Mouse (Mus musculus): ENCODE results near the gene Nkap. TPM values are rescaled to one million over a fixed set of nuclear protein-coding genes. Genes with fewer than 3 reads are reported as not detected.
"Not testable (repeated sequence)": the region's sequence is repeated elsewhere in the genome, so short reads cannot be mapped to it uniquely, and the experiment has no call there.

Gene Nkap
- polyA plus RNA-seq (2016; fragmentation: Nextera tagmentation; extraction: Ambion mirVana) = 15.6 and 19.4 TPM in 2 replicates

GRCm38 (mm10) chrX:37126671-37127358 is at the start of gene Nkap:
Gene Nkap, plus strand, starts transcription at chrX:37126795.
- Histone ChIP-seq H3K4me1 (replicated peaks) (peaks cover 10% of the 10 kb centered on the region), H3K36me3 (peaks cover 5% of the 10 kb centered on the region; the same call in 1 of the 2 replicates), H3K4me3 (peak within 1 kb of the TSS; percentile 70), H3K9me3 (no peaks in the 10 kb centered on the region; the same call in 1 of the 2 replicates), H3K27ac (peak within 1 kb of the TSS; percentile 91), H3K27me3 (ENCODE audit: insufficient read depth, poor library complexity, severe bottlenecking) (no peaks in the 10 kb centered on the region)
- peak; percentile 71 for DNase-seq (ENCODE audit: low spot score)
- 14% methylated on average over 58 of the region's 58 CpGs for WGBS

GRCm38 (mm10) chrX:37080345-37080744 is 46.2 kb upstream of the Nkap start:
- 73% methylated on average over 4 of the region's 4 CpGs for WGBS
- not testable (repeated sequence) for H3K4me3 ChIP-seq; H3K9me3 ChIP-seq; H3K27ac ChIP-seq; H3K27me3 ChIP-seq (ENCODE audit: insufficient read depth, poor library complexity, severe bottlenecking); H3K4me1 ChIP-seq (replicated peaks); DNase-seq (ENCODE audit: low spot score)
- H3K36me3 ChIP-seq = peaks cover 31% of the 10 kb centered on the region

GRCm38 (mm10) chrX:37081194-37081593 is 45.4 kb upstream of the Nkap start:
- DNase-seq (ENCODE audit: low spot score) = no peak
- Histone ChIP-seq H3K27me3 (ENCODE audit: insufficient read depth, poor library complexity, severe bottlenecking) (no peaks in the 10 kb centered on the region), H3K9me3 (no peaks in the 10 kb centered on the region), H3K27ac (no peak overlapping the region), H3K4me1 (replicated peaks) (0 out of 2 replicates have a peak, but pooled peaks cover 4% of the 10 kb centered on the region), H3K4me3 (no peak overlapping the region), H3K36me3 (peaks cover 31% of the 10 kb centered on the region)
- 63% methylated on average over 6 of the region's 6 CpGs for whole genome bisulfite sequencing

GRCm38 (mm10) chrX:37084318-37084926 is 42.2 kb upstream of the Nkap start:
- Histone ChIP-seq H3K4me1 (replicated peaks) (0 out of 2 replicates have a peak, but pooled peaks cover 4% of the 10 kb centered on the region), H3K4me3 (peak overlapping the region; percentile 66), H3K9me3 (no peaks in the 10 kb centered on the region), H3K27ac (peak overlapping the region; percentile 91), H3K36me3 (peaks cover 31% of the 10 kb centered on the region), H3K27me3 (ENCODE audit: insufficient read depth, poor library complexity, severe bottlenecking) (no peaks in the 10 kb centered on the region)
- WGBS = 18% methylated on average over 19 of the region's 19 CpGs
- DNase-seq (ENCODE audit: low spot score) = peak; percentile 15

- no peaks in the 10 kb centered on the region for H3K27me3 ChIP-seq (ENCODE audit: insufficient read depth, poor library complexity, severe bottlenecking)
- 13% methylated on average over 38 of the region's 38 CpGs for WGBS
- H3K4me1 ChIP-seq (replicated peaks) = 0 out of 2 replicates have a peak, but pooled peaks cover 4% of the 10 kb centered on the region
- peaks cover 31% of the 10 kb centered on the region for H3K36me3 ChIP-seq
- DNase-seq (ENCODE audit: low spot score) = peak; percentile 84
- peak within 1 kb of the TSS; percentile 66 for H3K4me3 ChIP-seq
- H3K9me3 ChIP-seq = no peaks in the 10 kb centered on the region
- H3K27ac ChIP-seq = peak within 1 kb of the TSS; percentile 91
These were observed 41.5 kb upstream of the Nkap start, which contains the start of gene Rpl39 for GRCm38 (mm10) chrX:37084927-37085660. Gene Rpl39, minus strand, starts transcription at chrX:37085402.

GRCm38 (mm10) chrX:37085665-37086064 is 40.9 kb upstream of the Nkap start:
- no peaks in the 10 kb centered on the region for H3K9me3 ChIP-seq
- H3K4me1 ChIP-seq (replicated peaks) = 0 out of 2 replicates have a peak, but pooled peaks cover 4% of the 10 kb centered on the region
- peaks cover 30% of the 10 kb centered on the region for H3K36me3 ChIP-seq
- H3K4me3 ChIP-seq = peak overlapping the region; percentile 66
- no peaks in the 10 kb centered on the region for H3K27me3 ChIP-seq (ENCODE audit: insufficient read depth, poor library complexity, severe bottlenecking)
- DNase-seq (ENCODE audit: low spot score) = no peak
- 26% methylated on average over 9 of the region's 9 CpGs for WGBS
- peak overlapping the region; percentile 91 for H3K27ac ChIP-seq

- Histone ChIP-seq H3K36me3 (peaks cover 19% of the 10 kb centered on the region), H3K27ac (no peak overlapping the region), H3K4me1 (replicated peaks) (no peaks in the 10 kb centered on the region), H3K4me3 (no peak overlapping the region), H3K27me3 (ENCODE audit: insufficient read depth, poor library complexity, severe bottlenecking) (no peaks in the 10 kb centered on the region), H3K9me3 (no peaks in the 10 kb centered on the region)
- DNase-seq (ENCODE audit: low spot score) = no peak
- WGBS = 76% methylated on average over 1 of the region's 1 CpGs
These were observed 37.8 kb upstream of the Nkap start for GRCm38 (mm10) chrX:37088778-37089177.

GRCm38 (mm10) chrX:37091457-37091856 is 35.1 kb upstream of the Nkap start:
- Histone ChIP-seq H3K27ac (no peak overlapping the region), H3K4me1 (replicated peaks) (no peaks in the 10 kb centered on the region), H3K4me3 (no peak overlapping the region), H3K9me3 (no peaks in the 10 kb centered on the region), H3K27me3 (ENCODE audit: insufficient read depth, poor library complexity, severe bottlenecking) (no peaks in the 10 kb centered on the region), H3K36me3 (peaks cover 34% of the 10 kb centered on the region)
- no peak for DNase-seq (ENCODE audit: low spot score)
- 84% methylated on average over 3 of the region's 3 CpGs for WGBS

- no peak overlapping the region for H3K4me3 ChIP-seq
- peaks cover 68% of the 10 kb centered on the region for H3K36me3 ChIP-seq
- H3K27ac ChIP-seq = no peak overlapping the region
- WGBS = 93% methylated on average over 11 of the region's 11 CpGs
- H3K4me1 ChIP-seq (replicated peaks) = no peaks in the 10 kb centered on the region
- no peaks in the 10 kb centered on the region for H3K9me3 ChIP-seq
- H3K27me3 ChIP-seq (ENCODE audit: insufficient read depth, poor library complexity, severe bottlenecking) = no peaks in the 10 kb centered on the region
- DNase-seq (ENCODE audit: low spot score) = no peak
These were observed 31.4 kb upstream of the Nkap start for GRCm38 (mm10) chrX:37095106-37095768.

GRCm38 (mm10) chrX:37098681-37099080 is 27.9 kb upstream of the Nkap start:
- no peaks in the 10 kb centered on the region for H3K9me3 ChIP-seq
- no peaks in the 10 kb centered on the region for H3K4me1 ChIP-seq (replicated peaks)
- no peak overlapping the region for H3K4me3 ChIP-seq
- no peaks in the 10 kb centered on the region for H3K27me3 ChIP-seq (ENCODE audit: insufficient read depth, poor library complexity, severe bottlenecking)
- no peak overlapping the region for H3K27ac ChIP-seq
- peaks cover 76% of the 10 kb centered on the region for H3K36me3 ChIP-seq
- 89% methylated on average over 3 of the region's 3 CpGs for WGBS
- no peak for DNase-seq (ENCODE audit: low spot score)

- no peaks in the 10 kb centered on the region for H3K9me3 ChIP-seq
- no peak overlapping the region for H3K4me3 ChIP-seq
- WGBS = 80% methylated on average over 2 of the region's 2 CpGs
- no peak for DNase-seq (ENCODE audit: low spot score)
- H3K27me3 ChIP-seq (ENCODE audit: insufficient read depth, poor library complexity, severe bottlenecking) = no peaks in the 10 kb centered on the region
- peaks cover 56% of the 10 kb centered on the region for H3K36me3 ChIP-seq
- H3K27ac ChIP-seq = no peak overlapping the region
- H3K4me1 ChIP-seq (replicated peaks) = no peaks in the 10 kb centered on the region
These were observed 22.8 kb upstream of the Nkap start for GRCm38 (mm10) chrX:37103826-37104225.

GRCm38 (mm10) chrX:37109526-37110192 is 16.9 kb upstream of the Nkap start:
- H3K4me1 ChIP-seq (replicated peaks) = peaks cover 4% of the 10 kb centered on the region; the same call in 1 of the 2 replicates
- WGBS = 14% methylated on average over 27 of the region's 27 CpGs
- H3K36me3 ChIP-seq = peaks cover 10% of the 10 kb centered on the region; the same call in 1 of the 2 replicates
- H3K4me3 ChIP-seq = peak overlapping the region; percentile 61
- H3K9me3 ChIP-seq = no peaks in the 10 kb centered on the region
- H3K27ac ChIP-seq = peak overlapping the region; percentile 89
- peak; percentile 4 for DNase-seq (ENCODE audit: low spot score)
- H3K27me3 ChIP-seq (ENCODE audit: insufficient read depth, poor library complexity, severe bottlenecking) = no peaks in the 10 kb centered on the region

Data from hindbrain, embryonic 10.5 days (tissue).